Comparison of ENCODE assay signal across 24 mouse cellular contexts in the genomic region with DNA sequence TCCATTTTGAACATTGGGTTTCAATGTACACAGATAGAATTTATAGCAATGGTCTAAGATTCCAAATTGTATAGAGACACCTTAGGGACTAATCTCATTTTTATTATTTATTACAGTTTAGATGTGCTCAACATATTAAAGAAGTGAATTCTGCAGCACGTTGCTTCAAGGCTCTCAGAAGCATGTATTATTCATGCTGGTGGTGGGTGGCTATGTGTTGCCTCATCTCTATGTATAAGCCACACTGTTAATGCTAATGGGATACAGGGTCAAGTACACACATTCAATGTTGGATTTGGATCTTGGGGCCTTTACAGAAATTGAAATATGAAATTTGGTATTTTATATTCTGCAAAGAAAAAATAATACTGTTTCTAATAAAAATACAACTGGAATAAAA.
"Had no signal": no experiment of that assay in that cellular context is flagged by ENCODE, and none has a peak within 500 bp of the region (broad histone marks: within the 10 kb centered on the region; RNA-seq: fewer than 3 reads in every experiment).

No protein-coding gene starts in this region.

- H3K4me2 ChIP-seq: heart, embryonic 12.5 days; hindbrain, embryonic 12.5 days; hindbrain, embryonic 14.5 days; intestine, embryonic 15.5 days; limb, embryonic 13.5 days had no signal

- H3K4me3 ChIP-seq: gastrocnemius, adult 2 months; heart, embryonic 10.5 days; heart, embryonic 12.5 days; hindbrain, embryonic 10.5 days; hindbrain, embryonic 12.5 days; intestine, embryonic 15.5 days; layer of hippocampus, adult 2 months; limb, embryonic 13.5 days had no signal

- H3K9ac ChIP-seq: heart, embryonic 12.5 days; hindbrain, embryonic 12.5 days; hindbrain, embryonic 14.5 days; intestine, embryonic 15.5 days; limb, embryonic 13.5 days had no signal

- H3K9me3 ChIP-seq: heart, embryonic 10.5 days; heart, embryonic 12.5 days; hindbrain, embryonic 10.5 days; hindbrain, embryonic 12.5 days; intestine, embryonic 15.5 days; limb, embryonic 13.5 days had no signal

- H3K36me3 ChIP-seq: heart, embryonic 10.5 days; heart, embryonic 12.5 days; hindbrain, embryonic 10.5 days; hindbrain, embryonic 12.5 days; intestine, embryonic 15.5 days; limb, embryonic 13.5 days had no signal

- H3K27me3 ChIP-seq: heart, embryonic 12.5 days; hindbrain, embryonic 12.5 days; intestine, embryonic 15.5 days; limb, embryonic 13.5 days had no signal

- DNase-seq: gastrocnemius, adult 2 months; gastrocnemius, postnatal 10 days; gastrocnemius, postnatal 25 days; heart, adult 18-20 months; heart, postnatal 10 days; heart, postnatal 4 days; kidney, adult 18-20 months; kidney, adult 8-10 months; kidney, postnatal 10 days; kidney, postnatal 25 days; kidney, postnatal 4 days; layer of hippocampus, postnatal 36 days; left cerebral cortex, postnatal 4 days had no signal

- ATAC-seq: hindbrain, embryonic 16.5 days; inflammation-experienced regulatory T-cells, adult 6 months; intestine, embryonic 15.5 days; intestine, postnatal 0 days had no signal

- H3K4me1 ChIP-seq: heart, embryonic 10.5 days; heart, embryonic 12.5 days; intestine, embryonic 15.5 days; limb, embryonic 13.5 days had no signal

- H3K27ac ChIP-seq: gastrocnemius, adult 2 months; heart, embryonic 10.5 days; hindbrain, embryonic 10.5 days; hindbrain, embryonic 12.5 days; hindbrain, embryonic 14.5 days; intestine, embryonic 15.5 days; layer of hippocampus, adult 2 months; limb, embryonic 13.5 days had no signal
